Mouse (Mus musculus) liver, embryonic 14.5 days (tissue): Measurements from ENCODE around the gene Chrnb4. TPM values are rescaled to one million over a fixed set of nuclear protein-coding genes. Genes with fewer than 3 reads are reported as not detected.

Experiments
- ATAC-seq: fragments of 200-750 bp; cut with Nextera tagmentation; 2 replicates; pipeline ENCODE4 v1.8.0; 2017; ENCODE audit warnings: moderate number of reproducible peaks, mild to moderate bottlenecking, moderate library complexity; ENCODE audit not compliant: insufficient read depth
- DNase-seq, 3 experiments: peaks; one replicate each; pipeline ENCODE4 v3.0.0-alpha.2; 2012 to 2013; ENCODE audit warnings: low read depth in 3 of 3, low spot score in 3 of 3
- H3K27ac ChIP-seq: fragments of 300-500 bp; sonication (generic); 2 replicates; pipeline ENCODE4 v1.5.1; 2014; ENCODE audit warnings: moderate library complexity, mild to moderate bottlenecking, control low read depth, inconsistent platforms
- H3K27me3 ChIP-seq: fragments of 300-500 bp; sonication (generic); 2 replicates; pipeline ENCODE4 v1.6.1; 2014; ENCODE audit warnings: mild to moderate bottlenecking, low read length, moderate library complexity; ENCODE audit not compliant: control insufficient read depth, insufficient read depth
- H3K36me3 ChIP-seq: fragments of 300-500 bp; sonication (generic); replicated peaks from 2 replicates; pipeline ENCODE4 v1.6.1; 2014; ENCODE audit warnings: low read depth; ENCODE audit not compliant: control insufficient read depth, insufficient read depth
- H3K4me1 ChIP-seq, 2 experiments: fragments of 200-500 bp in 1 of 2; fragments of 300-500 bp in 1 of 2; sonication (generic) in 1 of 2; replicated peaks; 2 replicates each; pipeline ENCODE4 v1.6.1; 2012 to 2014; ENCODE audit warnings: antibody characterized with exemption in 1 of 2, inconsistent platforms in 1 of 2, low read length in 1 of 2; ENCODE audit not compliant: control insufficient read depth in 2 of 2, insufficient read depth in 2 of 2
- H3K4me2 ChIP-seq: fragments of 300-500 bp; sonication (generic); 2 replicates; pipeline ENCODE4 v1.6.1; 2014; ENCODE audit warnings: low read depth, mild to moderate bottlenecking, control low read depth, moderate library complexity
- H3K4me3 ChIP-seq, 2 experiments: fragments of 200-500 bp in 1 of 2; fragments of 300-500 bp in 1 of 2; sonication (generic) in 1 of 2; 2 replicates each; pipeline ENCODE4 v1.5.1; 2012 to 2014; ENCODE audit warnings: low read depth in 2 of 2, low read length in 2 of 2, mild to moderate bottlenecking in 2 of 2, control low read depth in 1 of 2, inconsistent platforms in 1 of 2, moderate library complexity in 1 of 2; ENCODE audit not compliant: insufficient read depth in 1 of 2
- H3K9ac ChIP-seq: fragments of 300-500 bp; sonication (generic); replicated peaks from 2 replicates; pipeline ENCODE4 v1.6.1; 2014; ENCODE audit warnings: mild to moderate bottlenecking, control low read depth, moderate library complexity
- H3K9me3 ChIP-seq: fragments of 300-500 bp; sonication (generic); 2 replicates; pipeline ENCODE4 v1.6.1; 2016; ENCODE audit warnings: low read length, mixed read lengths; ENCODE audit not compliant: control insufficient read depth
- CTCF ChIP-seq: IDR thresholded peaks from 2 replicates; pipeline ENCODE4 v1.5.1; 2016; ENCODE audit warnings: antibody characterized with exemption, low read depth, control low read depth
- EP300 ChIP-seq: IDR thresholded peaks from 2 replicates; pipeline ENCODE4 v1.6.1; 2016; ENCODE audit warnings: antibody characterized with exemption, low read depth
- WGBS: fragments of 180-500 bp; shearing (Covaris S2); extraction: QIAGEN DNeasy Blood & Tissue Kit; methylation state at CpG from one replicate; pipeline ENCODE4 v1.1.7; 2014; ENCODE audit not compliant: insufficient replicate concordance; 5-methylcytosine and 5-hydroxymethylcytosine counted together
- polyA plus RNA-seq, 2 experiments: library from polyadenylated mRNA; depleted of rRNA in 1 of 2; stranded (reverse) in 1 of 2; unstranded in 1 of 2; fragments of >200 nt; fragmentation: Nextera tagmentation in 1 of 2; extraction: Ambion mirVana in 1 of 2; gene quantifications; 2 replicates each; pipeline versions ENCODE4 v1.2.1 to v1.2.3; 2012 to 2014

Gene Chrnb4
- polyA plus RNA-seq, 2 experiments, result not detected

DNA sequence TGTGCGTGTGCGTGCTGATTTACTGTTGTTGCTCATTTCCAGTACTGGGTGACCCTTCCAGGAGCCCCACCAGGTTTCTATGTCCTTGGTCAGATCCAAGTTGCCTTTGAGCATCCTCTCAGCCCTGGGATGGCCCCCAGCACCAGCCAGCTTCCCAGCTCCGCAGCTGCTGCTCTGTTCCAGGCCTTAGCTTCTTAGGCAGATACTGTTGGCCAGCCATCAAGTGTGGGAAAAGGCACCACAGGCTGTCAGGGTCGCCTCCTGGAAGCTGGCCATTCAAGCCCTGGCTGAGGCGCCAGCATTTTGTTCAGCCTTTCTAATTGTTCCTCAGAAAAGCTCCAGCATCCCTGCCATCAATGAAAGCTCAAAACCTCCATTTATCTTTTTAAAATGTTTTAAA is 8.6 kb downstream of the Chrnb4 start:
- Histone ChIP-seq H3K27me3 (no peaks in the 10 kb centered on the region), H3K4me3 (no peak overlapping the region), H3K36me3 (no peaks in the 10 kb centered on the region), H3K9ac (no peak overlapping the region), H3K9me3 (no peaks in the 10 kb centered on the region), H3K27ac (no peak overlapping the region), H3K4me2 (no peak overlapping the region), H3K4me1 (no peaks in the 10 kb centered on the region)
- ATAC-seq (no peak), DNase-seq (no peak)
- TF ChIP-seq CTCF (no peak), EP300 (no peak)
- WGBS, result 51% methylated on average over 5 of the region's 5 CpGs

DNA sequence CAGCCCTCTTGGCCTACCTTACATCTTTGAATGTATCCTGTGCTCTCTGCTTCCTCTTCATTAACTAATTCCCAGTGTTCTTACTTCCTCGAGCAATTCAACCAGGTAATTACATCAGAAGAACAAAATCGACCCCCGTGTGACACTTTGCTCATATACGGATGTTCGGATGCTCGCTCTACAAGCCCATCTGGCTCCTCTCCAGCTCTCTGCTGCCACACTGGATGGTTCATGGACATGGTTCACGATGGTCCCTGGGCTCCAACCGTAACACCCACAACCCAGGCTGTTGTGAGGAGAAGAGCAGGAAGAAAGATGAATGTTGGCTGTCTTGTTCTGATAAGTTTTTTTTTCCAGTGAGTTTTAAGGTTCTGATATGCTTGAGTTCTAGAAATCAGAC is 9.6 kb downstream of the Chrnb4 start:
- no peaks in the 10 kb centered on the region for H3K36me3 ChIP-seq
- TF ChIP-seq CTCF, result no peak
- no peak for TF ChIP-seq EP300
- ATAC-seq (no peak), DNase-seq (no peak)
- no peak overlapping the region for H3K4me3 ChIP-seq
- WGBS, result 63% methylated on average over 8 of the region's 8 CpGs
- no peaks in the 10 kb centered on the region for H3K27me3 ChIP-seq
- H3K9me3 ChIP-seq, result no peaks in the 10 kb centered on the region
- no peaks in the 10 kb centered on the region for H3K4me1 ChIP-seq
- H3K27ac ChIP-seq, result no peak overlapping the region
- no peak overlapping the region for H3K9ac ChIP-seq
- H3K4me2 ChIP-seq, result no peak overlapping the region

DNA sequence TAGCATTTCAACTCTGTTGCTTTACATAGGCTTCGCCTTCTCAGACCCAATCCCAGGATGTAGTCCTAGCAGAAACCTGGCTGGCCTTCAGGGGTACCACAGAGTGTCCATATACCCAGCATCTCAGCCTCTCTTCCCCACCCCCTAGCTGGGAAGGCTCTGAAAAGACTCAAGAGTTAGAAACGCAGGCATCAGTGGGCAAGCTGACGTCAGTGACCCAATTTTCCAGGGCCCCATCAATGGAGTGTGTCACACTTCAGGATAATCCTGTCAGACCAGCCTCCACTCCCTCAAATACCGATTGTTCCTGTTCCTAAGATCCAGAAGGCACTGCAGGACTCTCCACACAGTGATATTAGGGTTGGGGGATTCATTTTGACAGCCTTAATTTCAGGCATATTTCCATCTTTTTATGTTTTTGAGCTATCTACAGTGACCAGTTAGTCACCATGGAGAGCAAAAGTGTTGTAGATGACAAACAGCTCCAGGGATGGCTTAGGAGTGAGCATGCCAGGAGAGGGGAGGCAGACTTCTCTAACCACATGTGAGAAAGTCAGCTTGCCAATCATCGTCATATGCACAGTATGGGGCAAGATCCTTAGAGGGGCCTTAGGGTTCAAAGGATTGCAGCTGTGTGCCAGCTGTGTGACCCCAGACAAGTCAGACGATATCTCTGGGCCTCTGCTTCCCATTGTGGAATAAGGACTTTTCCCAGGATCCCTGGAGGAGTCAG is 17.0 kb downstream of the Chrnb4 start:
- Histone ChIP-seq H3K36me3 (no peaks in the 10 kb centered on the region), H3K9ac (no peak overlapping the region), H3K9me3 (no peaks in the 10 kb centered on the region), H3K4me3 (no peak overlapping the region), H3K27me3 (peaks cover 8% of the 10 kb centered on the region), H3K4me1 (no peaks in the 10 kb centered on the region), H3K4me2 (no peak overlapping the region), H3K27ac (no peak overlapping the region)
- no peak for TF ChIP-seq CTCF
- TF ChIP-seq EP300, result no peak
- ATAC-seq, result no peak
- 46% methylated on average over 6 of the region's 6 CpGs for WGBS
- DNase-seq, result no peak

DNA sequence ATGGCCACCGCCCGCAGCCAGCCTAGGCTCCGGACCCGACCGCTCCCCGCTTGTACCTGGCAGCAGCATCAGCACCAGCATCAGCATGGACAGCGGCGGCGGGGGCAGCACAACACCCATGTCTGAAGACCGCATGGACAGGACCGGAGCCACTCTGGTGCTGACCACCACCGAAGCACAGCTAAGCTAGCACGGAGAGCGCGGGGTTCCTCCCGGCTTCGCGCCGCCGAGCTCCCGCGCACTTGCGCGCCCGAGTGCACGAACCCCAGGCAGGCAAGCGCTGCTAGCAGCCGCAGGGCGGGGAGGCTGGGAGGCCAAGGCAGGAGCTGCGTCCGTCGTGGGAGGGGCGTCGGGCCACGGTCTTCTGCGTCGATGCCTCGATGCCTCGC is 22.3 kb downstream of the Chrnb4 start, which contains the start of gene Chrna3:
Gene Chrna3, minus strand, starts transcription at position 288 of the 389 bp plus-strand sequence.
- H3K9me3 ChIP-seq, result no peaks in the 10 kb centered on the region
- H3K36me3 ChIP-seq, result no peaks in the 10 kb centered on the region
- TF ChIP-seq EP300, result no peak
- TF ChIP-seq CTCF, result no peak
- H3K9ac ChIP-seq, result no peak within 1 kb of the TSS
- no peak for ATAC-seq
- no peak within 1 kb of the TSS for H3K4me2 ChIP-seq
- no peak for DNase-seq
- no peak within 1 kb of the TSS for H3K4me3 ChIP-seq
- 3% methylated on average over 39 of the region's 39 CpGs for WGBS
- no peaks in the 10 kb centered on the region for H3K4me1 ChIP-seq
- peaks cover 32% of the 10 kb centered on the region for H3K27me3 ChIP-seq
- no peak within 1 kb of the TSS for H3K27ac ChIP-seq

DNA sequence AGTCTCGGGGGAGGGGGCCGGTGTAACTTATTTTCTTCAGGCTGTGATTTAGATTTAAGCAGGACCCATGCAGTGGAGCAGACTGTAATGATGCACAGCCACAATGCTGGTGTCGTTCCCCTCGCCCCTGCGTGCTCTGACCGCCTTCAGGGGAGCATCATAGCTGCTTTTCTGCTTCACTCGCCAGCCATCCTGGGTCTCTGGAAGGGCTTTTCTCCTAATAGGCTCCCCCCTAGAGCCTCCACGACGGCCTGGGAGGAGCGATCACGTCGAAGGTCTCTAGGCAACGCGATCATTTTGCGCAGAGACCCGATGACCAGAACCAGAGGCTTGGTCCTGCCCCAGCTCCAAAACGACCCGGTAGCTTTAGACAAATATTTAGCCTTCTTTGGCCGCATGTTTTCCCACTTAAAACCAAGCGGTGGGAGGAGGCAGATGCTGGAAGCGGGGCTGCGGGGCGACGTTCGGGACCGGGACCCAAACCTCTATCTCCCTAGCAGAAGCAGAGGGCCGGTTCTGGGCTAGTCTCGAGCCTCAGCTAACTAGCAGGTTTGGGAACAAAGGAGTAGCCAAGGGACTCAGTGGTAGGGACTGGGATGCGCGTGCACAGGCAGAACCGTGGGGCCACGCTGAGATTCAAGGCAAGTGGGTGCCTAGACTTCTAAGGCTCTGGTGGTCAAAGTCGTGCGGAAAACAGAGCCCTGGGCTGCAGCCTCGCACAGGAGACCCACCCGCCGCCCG is 22.9 kb downstream of the Chrnb4 start:
- Histone ChIP-seq H3K4me1 (no peaks in the 10 kb centered on the region), H3K27me3 (peaks cover 32% of the 10 kb centered on the region)
- TF ChIP-seq CTCF, result no peak
- TF ChIP-seq EP300, result no peak

More for the DNA sequence above, 22.9 kb downstream of the Chrnb4 start:
- Histone ChIP-seq H3K4me2 (no peak overlapping the region), H3K4me3 (no peak overlapping the region), H3K9me3 (no peaks in the 10 kb centered on the region), H3K9ac (no peak overlapping the region), H3K36me3 (no peaks in the 10 kb centered on the region), H3K27ac (no peak overlapping the region)
- DNase-seq (no peak), ATAC-seq (no peak)
- 11% methylated on average over 38 of the region's 38 CpGs for whole genome bisulfite sequencing
